Mouse (Mus musculus) kidney, postnatal 36 days (tissue): ENCODE results near the gene Syt3.

ENCODE experiments used
- DNase-seq, 2 experiments: peaks; one replicate each; pipeline ENCODE4 v3.0.0; 2021 to 2022; ENCODE audit warnings: mixed read lengths in 2 of 2

The Syt3 gene

DNA sequence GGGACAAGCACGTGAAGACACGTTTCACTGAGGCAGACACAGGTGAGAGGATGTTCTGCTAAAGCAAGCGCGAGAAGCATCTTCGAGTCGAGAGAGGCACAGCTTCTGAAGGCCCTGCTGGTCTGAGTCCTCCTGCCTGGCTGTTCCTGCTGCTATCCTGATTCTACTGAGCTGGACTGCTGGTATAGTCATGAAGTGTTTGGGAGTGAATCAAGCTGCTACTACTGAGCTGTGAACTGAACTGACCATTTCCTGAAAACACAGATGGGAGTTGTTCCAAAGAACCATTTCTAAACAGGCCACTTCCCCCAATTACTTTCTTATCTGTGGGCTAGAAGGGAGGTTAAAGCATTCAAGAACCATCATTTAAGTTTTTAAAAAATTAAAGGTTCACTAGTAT lies 29.4 kb downstream of the Syt3 start:
- no peak for DNase-seq

DNA sequence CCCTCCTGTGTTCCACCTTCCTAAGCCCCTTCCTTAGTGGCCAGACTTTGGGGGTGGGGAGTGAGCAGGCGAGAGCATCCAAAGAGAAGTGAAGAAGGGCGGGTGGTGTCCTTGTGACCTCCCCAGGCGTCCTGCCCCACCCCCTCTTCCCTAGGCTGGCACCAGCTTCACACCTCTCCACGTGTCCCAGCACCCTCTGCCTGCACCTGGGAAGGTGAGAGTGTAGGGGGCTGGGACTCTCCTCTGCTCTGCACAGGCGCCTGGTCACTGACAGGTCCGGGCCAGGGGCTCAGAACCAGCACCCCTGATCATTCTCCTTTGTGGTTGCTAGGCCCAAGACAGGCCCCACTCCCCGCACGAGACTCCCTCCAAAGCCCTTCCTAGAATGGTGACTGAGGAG lies 43.8 kb downstream of the Syt3 start:
- DNase-seq = no peak

DNA sequence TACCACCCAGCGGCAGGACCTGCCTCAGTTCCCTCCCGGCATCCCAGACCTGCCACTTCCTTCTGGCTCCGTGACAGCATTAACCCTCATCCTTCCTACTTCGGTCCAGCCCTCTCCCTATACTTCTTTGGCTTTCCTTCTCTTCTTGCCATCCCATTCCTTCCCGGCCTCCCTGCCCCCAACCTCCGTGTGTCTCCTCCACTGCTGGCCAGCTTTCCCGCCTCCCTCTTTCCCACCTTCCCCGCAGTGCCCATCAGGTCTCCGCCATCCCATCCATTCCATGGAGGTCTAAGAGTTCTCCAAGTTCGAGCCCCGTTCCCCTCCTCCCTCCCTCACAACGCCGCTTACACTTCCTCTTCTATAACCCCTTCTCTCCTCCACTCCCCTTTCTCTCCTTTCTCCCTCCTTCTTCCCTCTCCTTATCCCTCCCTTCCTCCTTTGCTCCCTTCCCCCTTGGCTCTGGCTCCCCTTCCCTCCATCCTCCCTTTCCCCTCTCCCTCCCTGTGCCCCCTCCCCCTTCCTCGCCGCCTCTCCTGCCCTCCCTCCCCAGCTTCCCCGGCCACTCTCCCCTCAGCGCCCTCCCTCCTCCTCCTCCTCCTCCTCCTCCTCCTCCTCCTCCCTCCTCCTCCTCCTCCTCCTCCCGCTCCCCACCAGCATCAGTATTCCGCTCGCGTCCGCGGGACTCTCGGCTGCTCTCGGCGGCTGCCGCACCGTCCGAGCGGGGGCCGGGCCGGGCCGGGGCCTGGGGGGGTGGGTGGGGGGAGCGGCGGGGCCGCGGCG lies 44.5 kb downstream of the Syt3 start:
- no peak for DNase-seq

DNA sequence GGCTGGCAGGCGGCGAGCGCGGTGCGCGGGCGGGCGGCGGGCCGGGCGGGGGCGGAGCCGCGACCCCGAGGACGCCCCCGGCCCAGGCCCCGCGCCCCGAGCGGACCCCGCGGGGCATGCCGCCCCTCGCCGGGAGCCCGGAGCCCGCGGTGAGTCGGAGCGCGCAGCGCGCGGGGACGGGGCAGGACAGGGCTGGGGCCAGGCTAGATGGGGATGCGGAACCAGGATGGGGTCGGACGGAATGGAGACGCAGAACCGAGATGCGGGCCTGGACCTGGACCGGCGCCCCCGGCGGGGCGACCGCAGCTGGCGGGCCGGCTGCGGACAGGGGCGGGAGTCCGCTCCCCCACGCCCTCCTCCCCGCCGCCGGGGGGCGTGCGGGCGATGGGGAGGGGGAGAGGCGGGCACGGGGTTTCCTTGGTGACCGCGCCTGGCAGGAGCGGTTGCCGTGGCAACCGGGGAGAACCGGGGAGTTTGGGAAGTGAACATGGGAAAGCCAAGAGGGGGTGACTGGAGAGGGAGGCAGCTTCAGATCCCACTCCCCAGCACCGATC lies 45.1 kb downstream of the Syt3 start, which contains the start of gene Lrrc4b:
Lrrc4b (plus strand) TSS at position 51 of the 554 bp plus-strand sequence.
- DNase-seq = no peak

DNA sequence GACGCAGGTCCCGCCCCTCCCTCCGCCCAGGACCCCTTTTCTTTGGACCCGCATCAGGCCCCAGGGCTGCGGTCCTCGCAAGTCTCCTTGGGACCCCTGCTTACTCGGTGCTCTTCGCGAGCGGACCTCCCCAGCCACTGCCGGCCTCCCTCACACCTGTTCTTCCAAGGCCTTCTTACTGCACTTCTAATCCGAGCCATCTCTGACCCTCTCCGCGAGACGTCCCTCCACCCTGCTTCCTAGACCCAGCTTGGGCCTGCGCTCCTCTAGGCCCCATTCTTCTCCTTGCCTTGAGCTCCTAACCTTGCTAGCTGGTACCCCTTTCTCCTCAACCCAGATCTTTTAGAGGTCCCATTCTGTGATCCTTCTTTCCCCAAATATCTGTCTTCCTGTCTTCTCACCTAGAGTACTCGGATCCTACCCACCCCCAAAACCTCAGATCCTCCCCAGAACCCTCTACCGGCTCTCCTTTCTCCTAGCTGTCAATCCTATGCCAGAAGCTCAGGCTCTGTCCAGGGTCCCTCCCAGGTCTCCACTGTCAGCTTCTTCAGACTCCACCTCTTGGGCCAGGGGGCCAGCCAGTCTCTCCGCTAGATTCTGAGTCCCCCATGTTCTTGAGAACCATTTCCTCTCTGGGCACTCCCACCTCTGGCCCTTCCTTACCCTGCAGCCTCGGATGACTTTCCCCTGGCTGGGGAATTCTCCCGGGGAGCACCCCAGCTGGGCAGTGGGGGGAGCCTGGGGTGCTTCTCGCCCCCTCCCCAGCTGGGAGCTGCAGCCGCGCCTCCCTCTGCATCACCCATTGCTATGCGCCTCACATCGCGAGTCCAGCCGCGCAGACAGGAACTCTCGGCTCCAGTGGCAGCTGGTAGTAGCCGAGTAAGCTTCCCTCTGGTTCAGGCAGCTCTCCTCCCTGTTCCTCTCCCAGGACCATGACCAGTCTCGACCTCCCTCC lies 45.9 kb downstream of the Syt3 start:
- DNase-seq = no peak

DNA sequence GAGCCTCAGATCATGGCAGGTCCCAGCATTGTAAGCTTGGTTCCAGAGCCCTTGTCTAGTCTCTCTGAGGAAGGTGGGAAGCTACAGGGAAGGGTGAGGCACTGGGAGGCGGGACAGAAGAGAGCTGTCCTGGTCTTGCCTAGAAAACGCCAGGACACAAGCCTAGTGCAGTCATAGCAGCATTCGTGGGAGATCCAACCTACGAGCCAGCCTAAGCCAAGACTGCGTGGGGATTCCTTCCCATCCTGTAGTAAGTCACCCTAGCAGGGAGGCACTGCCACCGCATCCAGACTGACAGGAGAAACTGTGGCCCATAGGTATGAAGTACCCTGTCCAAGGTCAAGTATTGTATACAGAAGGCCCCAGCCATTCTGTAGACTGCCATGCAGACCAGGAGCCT lies 48.6 kb downstream of the Syt3 start:
- no peak for DNase-seq

DNA sequence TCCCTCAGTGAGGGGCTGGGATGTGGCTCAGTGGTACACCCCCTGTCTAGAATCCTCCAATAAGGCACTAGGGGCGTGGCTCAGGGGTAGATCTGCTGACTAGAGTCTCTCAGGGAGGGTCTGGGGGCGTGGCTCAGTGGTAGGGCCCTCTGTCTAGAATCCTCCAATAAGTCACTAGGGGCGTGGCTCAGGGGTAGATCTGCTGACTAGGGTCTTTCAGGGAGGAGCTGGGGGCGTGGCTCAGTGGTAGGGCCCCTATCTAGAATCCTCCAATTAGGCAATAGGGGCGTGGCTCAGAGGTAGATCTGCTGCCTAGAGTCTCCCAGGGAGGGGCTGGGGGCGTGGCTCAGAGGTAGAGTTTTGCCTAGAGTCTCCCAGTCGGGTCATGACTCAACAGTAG lies 49.5 kb downstream of the Syt3 start:
- DNase-seq = no peak

DNA sequence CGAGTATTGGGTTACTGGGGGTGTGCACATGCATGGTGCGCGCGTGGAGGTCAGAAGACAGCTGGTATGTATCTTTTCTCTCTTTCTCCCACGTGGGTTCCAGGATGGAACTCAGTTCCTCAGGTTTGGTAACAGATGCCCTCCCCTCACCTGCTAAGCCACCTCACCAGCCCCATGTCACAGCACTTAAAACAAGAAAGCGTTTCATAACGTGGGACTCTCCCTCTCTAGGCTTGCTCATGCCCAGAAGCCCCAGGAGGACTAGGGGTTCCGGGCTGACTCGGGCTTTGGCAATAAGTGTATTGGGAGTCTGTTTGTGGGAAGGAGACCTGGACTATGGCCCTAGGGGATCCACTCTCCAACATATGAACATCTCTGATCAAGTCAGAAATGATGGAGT lies 50.2 kb downstream of the Syt3 start:
- DNase-seq = no peak

DNA sequence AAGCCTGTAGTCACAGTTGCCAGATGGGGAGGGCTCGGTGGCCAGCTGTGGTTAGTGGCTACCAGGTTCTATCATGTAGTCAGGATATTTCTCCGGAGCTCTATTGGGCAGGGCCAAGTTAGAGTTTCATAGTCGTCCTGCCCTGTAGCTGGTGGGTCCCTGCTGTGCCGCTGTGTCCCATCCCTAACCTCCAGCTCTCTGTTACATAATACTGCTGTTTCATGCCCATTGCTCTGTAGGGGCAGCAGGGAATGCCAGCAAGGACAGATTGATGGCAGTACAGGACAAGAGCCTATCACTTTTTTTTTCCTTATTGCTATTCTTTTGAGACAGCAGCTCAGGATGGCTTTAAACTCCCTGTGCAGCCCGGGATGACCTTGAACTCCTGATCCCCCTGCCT lies 51.9 kb downstream of the Syt3 start:
- no peak for DNase-seq

DNA sequence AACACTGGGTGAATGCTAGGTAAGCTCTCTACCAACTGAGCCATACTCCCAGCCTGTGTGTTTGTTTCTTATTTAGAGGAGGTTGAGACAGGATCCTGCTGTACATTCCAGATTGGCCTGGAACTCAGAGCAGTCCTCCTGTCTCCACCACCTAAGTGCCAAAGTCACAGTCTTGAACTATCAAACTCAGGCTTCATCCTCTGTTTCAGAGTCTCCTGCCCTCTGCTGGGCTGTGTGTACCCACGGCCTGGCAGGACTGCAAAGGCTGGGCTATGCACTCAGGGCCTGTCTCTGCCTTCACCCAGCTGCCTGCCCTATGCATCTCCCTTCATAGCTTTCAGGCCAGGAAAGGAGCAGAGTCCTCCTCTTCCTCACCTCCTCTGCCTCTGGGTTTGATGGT lies 52.4 kb downstream of the Syt3 start:
- peak in 1 of 2 experiments; percentile 28 for DNase-seq

DNA sequence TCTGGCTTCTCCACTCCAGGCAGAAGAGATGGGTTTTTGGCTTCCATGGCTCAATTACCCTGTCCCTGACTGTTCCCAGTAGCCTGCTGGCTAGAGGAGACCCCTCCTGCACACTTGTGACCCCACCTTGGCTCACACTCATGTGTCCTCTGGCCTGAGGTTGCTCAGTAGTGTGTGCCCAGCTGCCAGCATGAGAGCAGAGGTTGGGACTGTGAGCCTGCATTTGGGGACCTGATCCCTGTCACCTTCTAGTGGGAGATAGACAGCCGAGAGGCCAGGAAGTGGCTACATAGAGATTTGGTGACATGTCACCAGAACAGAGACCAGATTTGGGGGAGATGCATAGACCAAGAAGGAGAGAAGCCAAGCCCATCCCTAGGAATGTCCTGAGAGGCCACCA lies 53.3 kb downstream of the Syt3 start:
- DNase-seq = no peak

DNA sequence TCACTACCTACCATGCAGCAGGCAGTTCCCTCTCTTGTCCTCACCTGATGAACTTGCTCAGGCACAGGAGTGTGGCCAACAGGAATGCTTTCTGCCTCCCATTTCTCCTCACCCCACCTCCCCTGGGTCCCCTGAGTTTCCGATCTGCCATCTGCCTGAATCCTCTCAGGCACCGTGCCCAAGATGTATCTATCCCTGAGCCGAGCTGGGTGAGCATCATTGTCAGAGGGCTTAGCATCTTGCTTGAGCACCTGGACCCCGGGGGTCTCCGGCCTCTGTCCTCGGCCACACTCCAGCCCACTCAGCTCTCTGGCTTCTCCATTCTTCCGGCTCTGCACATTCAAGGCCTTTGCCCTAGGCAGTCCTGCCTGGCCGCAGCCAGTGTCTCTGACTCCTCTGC lies 54.0 kb downstream of the Syt3 start:
- no peak for DNase-seq

DNA sequence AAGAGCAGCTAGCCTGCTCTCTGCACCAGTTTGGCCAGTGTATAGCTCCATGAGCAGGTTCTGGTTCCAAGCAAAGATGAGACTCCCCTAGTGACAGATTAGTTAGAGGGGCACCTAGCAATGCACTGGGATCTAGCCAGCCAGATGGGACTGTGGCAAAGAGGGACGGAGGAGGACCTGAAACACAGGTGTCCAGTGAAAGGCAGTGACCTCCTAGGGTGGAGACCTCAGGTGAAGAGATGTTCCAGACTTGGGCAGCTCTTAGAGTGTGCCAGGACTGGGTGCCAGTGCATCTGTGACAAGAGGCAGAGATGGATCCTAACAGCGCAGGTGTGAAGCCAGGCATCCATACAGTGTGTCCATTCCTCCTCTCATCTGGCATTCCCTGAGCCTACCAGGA lies 55.8 kb downstream of the Syt3 start:
- no peak for DNase-seq

DNA sequence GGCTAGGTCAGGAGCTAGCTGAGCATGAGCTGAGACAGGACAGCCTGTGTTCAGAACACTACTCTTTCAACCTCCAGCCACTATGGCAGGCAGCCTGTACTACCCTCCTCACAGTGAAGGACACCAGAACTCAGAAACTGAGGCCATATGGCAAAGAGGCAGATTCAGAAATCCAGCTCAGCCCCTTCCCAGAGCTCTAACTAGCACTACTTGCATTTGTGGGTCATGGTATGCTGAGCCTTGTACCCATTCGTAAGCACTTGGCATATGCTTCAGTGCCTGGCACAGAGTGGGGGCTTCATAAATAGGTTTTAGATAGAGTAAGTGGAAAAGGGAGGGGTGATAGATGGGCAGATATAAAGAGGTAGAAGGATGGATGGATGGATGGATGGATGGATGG lies 56.6 kb downstream of the Syt3 start:
- DNase-seq = no peak

DNA sequence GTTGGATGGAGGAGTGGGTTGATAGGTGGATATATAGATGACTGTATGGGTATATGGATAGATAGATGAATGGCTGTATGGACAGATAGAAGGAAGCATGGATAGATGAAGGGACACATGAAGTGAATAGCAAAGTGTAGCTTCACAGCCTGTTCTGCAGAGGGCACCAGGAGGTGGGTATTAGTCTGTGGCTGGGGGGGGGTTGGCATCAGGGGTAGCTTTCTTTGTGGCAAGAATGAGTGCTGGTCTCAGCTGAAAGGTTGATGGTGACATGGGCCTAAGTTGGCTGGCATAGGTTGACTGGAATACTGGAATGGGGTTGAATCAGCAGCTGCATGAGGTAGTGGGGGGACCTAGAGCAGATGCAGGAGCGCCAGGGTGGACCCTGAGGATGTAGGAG lies 57.3 kb downstream of the Syt3 start:
- no peak for DNase-seq

DNA sequence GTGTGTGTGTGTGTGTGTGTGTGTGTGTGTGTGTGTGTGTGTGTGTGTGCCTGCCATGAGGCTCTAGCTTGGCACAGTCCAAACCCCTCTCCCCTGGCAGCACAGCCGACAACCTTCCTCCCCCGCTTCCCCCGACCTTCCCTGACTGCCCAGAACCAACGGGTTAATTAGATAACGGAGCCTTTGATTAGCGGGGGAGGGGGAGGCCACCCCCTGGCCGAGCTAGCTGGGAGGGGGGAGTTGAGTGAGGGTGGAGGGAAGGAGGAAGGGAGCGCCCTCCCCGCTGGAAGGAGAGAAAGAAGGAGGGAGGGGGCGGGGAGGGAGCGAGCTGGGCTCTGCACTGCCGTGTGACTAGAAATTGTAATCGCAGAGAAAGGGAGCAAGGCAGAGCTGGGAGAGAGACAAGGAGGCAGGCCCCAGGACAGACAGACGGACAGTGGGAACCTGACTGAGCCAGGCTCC lies 57.8 kb downstream of the Syt3 start:
- DNase-seq = no peak

DNA sequence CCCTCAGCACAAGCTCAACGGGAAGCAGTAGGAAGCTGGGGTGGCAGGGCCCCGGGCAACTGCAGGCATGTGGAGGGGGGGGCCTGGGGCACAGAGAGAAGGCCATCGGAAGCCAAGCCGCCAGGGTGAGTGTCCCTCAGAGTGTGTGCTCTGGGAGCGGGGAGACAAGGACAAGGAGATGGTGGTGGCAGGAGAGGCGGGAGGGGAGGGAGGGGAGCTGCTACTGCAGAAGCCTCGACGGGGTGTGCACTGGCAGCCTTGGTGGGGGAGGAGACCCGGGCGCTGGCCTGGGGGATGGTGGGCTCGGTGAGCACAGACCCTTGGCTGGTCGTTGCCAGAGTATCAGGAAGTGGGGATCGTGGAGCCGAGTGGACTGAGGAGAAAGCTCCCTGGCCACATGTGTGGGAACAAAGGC lies 58.5 kb downstream of the Syt3 start:
- DNase-seq = no peak

DNA sequence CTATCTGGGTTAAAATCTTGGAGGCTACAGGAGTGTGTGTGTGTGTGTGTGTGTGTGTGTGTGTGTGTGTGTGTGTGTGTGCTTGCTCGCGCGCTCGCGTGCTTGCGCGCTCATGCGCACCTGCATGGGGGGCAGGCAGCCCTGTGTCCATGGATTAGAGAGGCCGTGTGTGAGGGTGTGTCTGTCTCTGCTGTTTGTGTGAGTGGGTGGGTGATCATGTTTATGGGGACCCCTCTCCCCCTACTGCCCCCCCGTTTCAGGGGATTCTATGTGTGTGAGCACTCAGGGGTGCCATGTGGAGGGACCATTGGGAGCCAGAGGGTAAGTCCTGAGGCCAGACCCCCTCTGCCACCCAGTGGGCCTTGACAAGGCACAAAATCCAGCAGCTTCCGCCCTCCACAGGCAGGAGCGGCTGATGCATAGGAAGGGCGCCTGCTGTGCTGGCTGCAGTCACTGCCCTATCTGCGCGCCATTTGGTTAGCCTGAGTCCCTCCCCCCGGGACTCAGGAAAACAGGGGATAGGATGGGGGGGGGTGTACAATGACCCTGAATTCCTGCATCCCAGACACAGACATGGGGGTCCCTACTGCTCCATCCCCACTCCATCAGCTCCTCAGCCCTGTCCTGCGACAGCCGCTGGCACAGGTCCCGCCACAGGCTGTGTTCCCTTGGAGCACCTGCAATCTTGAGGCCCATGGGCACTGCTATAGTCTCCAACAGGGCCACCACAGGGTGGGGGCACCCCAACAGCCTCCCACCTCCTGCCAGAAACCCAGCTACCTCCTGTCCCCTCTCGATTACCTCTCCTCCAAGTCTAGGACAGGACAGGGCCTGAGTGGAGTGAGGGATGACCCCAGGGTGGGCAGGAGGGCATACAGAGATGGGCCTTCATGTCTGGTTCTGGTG lies 59.6 kb downstream of the Syt3 start:
- DNase-seq = no peak

DNA sequence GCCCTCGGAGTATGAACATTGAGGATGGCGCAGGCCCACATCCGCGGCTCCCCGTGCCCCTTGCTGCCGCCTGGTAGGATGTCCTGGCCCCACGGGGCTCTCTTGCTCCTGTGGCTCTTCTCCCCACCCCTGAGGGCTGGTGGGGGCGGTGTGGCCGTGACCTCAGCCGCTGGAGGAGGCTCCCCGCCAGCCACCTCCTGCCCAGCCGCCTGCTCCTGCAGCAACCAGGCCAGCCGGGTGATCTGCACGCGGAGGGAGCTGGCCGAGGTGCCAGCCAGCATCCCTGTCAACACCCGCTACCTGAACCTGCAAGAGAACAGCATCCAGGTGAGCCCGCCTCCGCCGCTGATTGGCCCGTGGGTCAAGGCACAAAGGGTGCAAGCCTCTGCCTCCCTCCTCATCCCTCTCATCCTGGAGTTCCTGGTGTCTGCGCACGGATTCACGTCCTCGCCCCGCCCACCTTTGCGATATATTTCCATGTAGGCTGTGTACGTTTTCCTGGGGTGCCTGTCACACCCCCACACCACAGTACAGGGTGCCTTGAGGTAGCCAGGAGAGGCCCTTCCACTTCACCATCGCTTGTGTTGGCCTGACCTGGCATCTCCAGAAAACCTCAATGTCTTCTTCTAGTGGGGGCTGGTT lies 61.1 kb downstream of the Syt3 start:
- DNase-seq = no peak

DNA sequence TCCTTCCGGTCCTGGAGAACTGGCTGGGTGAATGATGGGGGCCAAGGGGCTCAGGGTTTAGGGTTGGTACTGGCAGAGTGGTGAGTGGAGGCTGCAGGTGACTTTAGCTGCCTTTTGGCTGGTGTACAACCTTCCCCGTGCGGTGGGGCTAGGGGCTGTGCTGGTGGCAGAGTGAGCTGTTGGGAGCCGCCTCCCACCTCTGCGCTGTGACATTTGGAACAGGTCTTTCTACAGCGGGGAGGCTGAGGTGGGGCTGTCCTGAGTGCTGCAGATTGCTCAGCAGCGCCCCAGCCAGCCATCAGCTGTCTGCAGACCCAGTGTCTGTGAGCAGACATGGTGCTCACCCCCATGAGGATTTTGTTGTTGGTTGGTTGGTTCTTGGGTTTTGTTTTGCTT lies 61.6 kb downstream of the Syt3 start:
- DNase-seq = no peak

DNA sequence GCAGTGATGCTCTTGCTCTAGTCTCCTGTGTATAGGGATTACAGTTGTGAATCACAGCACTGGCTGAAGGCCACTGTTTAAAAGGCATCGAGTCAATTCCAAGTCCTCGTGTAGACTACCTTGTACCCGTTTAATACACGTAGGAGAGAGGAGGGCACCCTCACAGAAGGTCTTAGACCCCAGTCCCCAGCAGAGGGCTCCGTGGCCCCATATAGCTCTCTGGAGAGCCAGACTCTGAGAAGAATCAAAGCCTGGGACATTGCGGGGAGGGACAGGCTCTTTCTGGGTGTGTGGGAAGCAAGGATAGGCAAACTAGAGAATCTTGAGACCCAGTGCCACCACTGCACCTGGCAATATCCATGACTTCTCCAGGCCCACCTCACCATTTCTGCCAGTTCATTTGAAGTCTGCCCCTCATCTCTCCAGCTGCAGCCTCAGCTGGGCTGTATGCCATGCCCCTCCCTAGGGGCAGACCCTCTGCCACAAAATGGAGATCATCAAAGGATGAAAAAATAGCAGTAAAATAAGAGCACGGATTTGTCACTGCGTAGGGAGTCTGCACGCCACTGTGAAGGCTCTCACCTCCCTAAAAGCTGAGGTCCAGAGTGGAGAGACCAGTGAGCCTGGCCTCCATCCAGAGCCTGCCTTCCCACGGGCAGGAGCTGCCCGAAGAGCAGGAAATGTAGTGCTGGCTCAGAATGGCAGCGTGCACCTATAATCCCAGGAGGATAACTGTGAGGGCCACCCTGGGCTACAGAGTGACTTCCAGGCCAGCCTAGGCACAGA lies 62.4 kb downstream of the Syt3 start:
- no peak for DNase-seq
